Mouse (Mus musculus) liver, embryonic 15.5 days (tissue): ENCODE data around the gene Gm10401. TPM values are rescaled to one million over a fixed set of nuclear protein-coding genes. Genes with fewer than 3 reads are reported as not detected.

Source experiments
- ATAC-seq: fragments of 200-750 bp; cut with Nextera tagmentation; 2 replicates; pipeline ENCODE4 v1.8.0; 2017; ENCODE audit warnings: moderate number of reproducible peaks, mild to moderate bottlenecking, moderate library complexity; ENCODE audit not compliant: insufficient read depth
- H3K27ac ChIP-seq: fragments of 300-500 bp; sonication (generic); replicated peaks from 2 replicates; pipeline ENCODE4 v1.5.1; 2015; ENCODE audit warnings: mild to moderate bottlenecking, inconsistent platforms
- H3K27me3 ChIP-seq: fragments of 300-500 bp; sonication (generic); 2 replicates; pipeline ENCODE4 v1.6.1; 2015; ENCODE audit warnings: mild to moderate bottlenecking, inconsistent platforms
- H3K36me3 ChIP-seq: fragments of 300-500 bp; sonication (generic); replicated peaks from 2 replicates; pipeline ENCODE4 v1.6.1; 2015; ENCODE audit warnings: moderate library complexity, mild to moderate bottlenecking, inconsistent platforms
- H3K4me1 ChIP-seq: fragments of 300-500 bp; sonication (generic); replicated peaks from 2 replicates; pipeline ENCODE4 v1.6.1; 2015; ENCODE audit warnings: inconsistent platforms
- H3K4me2 ChIP-seq: fragments of 300-500 bp; sonication (generic); 2 replicates; pipeline ENCODE4 v1.6.1; 2015; ENCODE audit warnings: moderate library complexity, mild to moderate bottlenecking, inconsistent platforms
- H3K4me3 ChIP-seq: fragments of 300-500 bp; sonication (generic); replicated peaks from 2 replicates; pipeline ENCODE4 v1.5.1; 2015; ENCODE audit warnings: mild to moderate bottlenecking, inconsistent platforms
- H3K9ac ChIP-seq: fragments of 300-500 bp; sonication (generic); 2 replicates; pipeline ENCODE4 v1.6.1; 2015; ENCODE audit warnings: moderate library complexity, mild to moderate bottlenecking, inconsistent platforms
- H3K9me3 ChIP-seq: fragments of 300-500 bp; sonication (generic); replicated peaks from 2 replicates; pipeline ENCODE4 v1.6.1; 2016; ENCODE audit warnings: inconsistent platforms
- WGBS: fragments of 180-500 bp; shearing (Covaris S2); methylation state at CpG from one replicate; pipeline ENCODE4 v1.1.7; 2015; ENCODE audit warnings: mixed read lengths; ENCODE audit not compliant: insufficient replicate concordance; 5-methylcytosine and 5-hydroxymethylcytosine counted together
- polyA plus RNA-seq: library from polyadenylated mRNA; unstranded; fragments of >200 nt; fragmentation: Nextera tagmentation; extraction: Ambion mirVana; gene quantifications from 2 replicates; pipeline ENCODE4 v1.2.1, GENCODE M21; 2015

Gene Gm10401
- polyA plus RNA-seq, 1 experiment from 2014 or later: 7.9 TPM

- peak; percentile 34 for ATAC-seq
- no peaks in the 10 kb centered on the region for H3K9me3 ChIP-seq
- H3K9ac ChIP-seq: peak overlapping the region; percentile 22; the same call in 1 of the 2 replicates
- peak overlapping the region; percentile 96 for H3K27ac ChIP-seq
- peak overlapping the region; percentile 62 for H3K4me2 ChIP-seq
- no peaks in the 10 kb centered on the region for H3K27me3 ChIP-seq
- peaks cover 95% of the 10 kb centered on the region for H3K4me1 ChIP-seq
- H3K36me3 ChIP-seq: peaks cover 19% of the 10 kb centered on the region
- no peak overlapping the region for H3K4me3 ChIP-seq
- 73% methylated on average over 2 of the region's 2 CpGs for whole genome bisulfite sequencing
Measured at GRCm38 (mm10) chr5:115070457-115070856, 27.6 kb downstream of the Gm10401 start.

- H3K27ac ChIP-seq: peak overlapping the region; percentile 96
- H3K9me3 ChIP-seq: no peaks in the 10 kb centered on the region
- peaks cover 12% of the 10 kb centered on the region for H3K36me3 ChIP-seq
- peak overlapping the region; percentile 61; the same call in 1 of the 2 replicates for H3K4me2 ChIP-seq
- no peak overlapping the region for H3K9ac ChIP-seq
- no peak overlapping the region for H3K4me3 ChIP-seq
- no peaks in the 10 kb centered on the region for H3K27me3 ChIP-seq
- peaks cover 91% of the 10 kb centered on the region for H3K4me1 ChIP-seq
- WGBS: 57% methylated on average over 3 of the region's 3 CpGs
- ATAC-seq: no peak
Measured at GRCm38 (mm10) chr5:115069611-115070010, 28.5 kb downstream of the Gm10401 start.

GRCm38 (mm10) chr5:115068671-115069421 lies 29.2 kb downstream of the Gm10401 start:
- H3K9ac ChIP-seq: peak overlapping the region; percentile 39
- peak; percentile 64 for ATAC-seq
- no peaks in the 10 kb centered on the region for H3K9me3 ChIP-seq
- H3K4me3 ChIP-seq: peak overlapping the region; percentile 16
- peaks cover 18% of the 10 kb centered on the region for H3K36me3 ChIP-seq
- H3K4me2 ChIP-seq: peak overlapping the region; percentile 61
- WGBS: 33% methylated on average over 11 of the region's 11 CpGs
- H3K27me3 ChIP-seq: no peaks in the 10 kb centered on the region
- H3K4me1 ChIP-seq: peaks cover 83% of the 10 kb centered on the region
- H3K27ac ChIP-seq: peak overlapping the region; percentile 96

GRCm38 (mm10) chr5:115066245-115066644 lies 31.9 kb downstream of the Gm10401 start:
- Histone ChIP-seq H3K4me1 (peaks cover 74% of the 10 kb centered on the region), H3K9me3 (no peaks in the 10 kb centered on the region), H3K36me3 (peaks cover 40% of the 10 kb centered on the region), H3K9ac (no peak overlapping the region), H3K4me3 (no peak overlapping the region), H3K27me3 (no peaks in the 10 kb centered on the region), H3K4me2 (no peak overlapping the region), H3K27ac (no peak overlapping the region)
- ATAC-seq: no peak
- 39% methylated on average over 4 of the region's 4 CpGs for WGBS

- H3K9me3 ChIP-seq: no peaks in the 10 kb centered on the region
- WGBS: 84% methylated on average over 7 of the region's 7 CpGs
- no peaks in the 10 kb centered on the region for H3K27me3 ChIP-seq
- ATAC-seq: no peak
- H3K36me3 ChIP-seq: peaks cover 40% of the 10 kb centered on the region
- H3K27ac ChIP-seq: 0 out of 2 replicates have a peak overlapping the region, but pooled peaks have one; percentile 2
- peaks cover 75% of the 10 kb centered on the region for H3K4me1 ChIP-seq
- no peak overlapping the region for H3K4me2 ChIP-seq
- no peak overlapping the region for H3K9ac ChIP-seq
- H3K4me3 ChIP-seq: no peak overlapping the region
Measured at GRCm38 (mm10) chr5:115063391-115063790, 34.7 kb downstream of the Gm10401 start.

GRCm38 (mm10) chr5:115062566-115062965 lies 35.5 kb downstream of the Gm10401 start:
- Histone ChIP-seq H3K4me1 (peaks cover 76% of the 10 kb centered on the region), H3K36me3 (peaks cover 40% of the 10 kb centered on the region), H3K4me2 (no peak overlapping the region), H3K9me3 (no peaks in the 10 kb centered on the region), H3K9ac (no peak overlapping the region), H3K27me3 (no peaks in the 10 kb centered on the region), H3K4me3 (no peak overlapping the region), H3K27ac (no peak overlapping the region)
- ATAC-seq: no peak
- WGBS: 44% methylated on average over 1 of the region's 1 CpGs

- Histone ChIP-seq H3K27me3 (no peaks in the 10 kb centered on the region), H3K4me1 (peaks cover 78% of the 10 kb centered on the region), H3K9me3 (no peaks in the 10 kb centered on the region), H3K36me3 (peaks cover 33% of the 10 kb centered on the region), H3K4me2 (no peak overlapping the region), H3K27ac (peak overlapping the region; percentile 85), H3K9ac (no peak overlapping the region), H3K4me3 (no peak overlapping the region)
- 26% methylated on average over 3 of the region's 3 CpGs for WGBS
- ATAC-seq: no peak
Measured at GRCm38 (mm10) chr5:115060977-115061376, 37.1 kb downstream of the Gm10401 start.

GRCm38 (mm10) chr5:115060067-115060695 lies 37.9 kb downstream of the Gm10401 start:
- Histone ChIP-seq H3K36me3 (peaks cover 29% of the 10 kb centered on the region), H3K9ac (0 out of 2 replicates have a peak overlapping the region, but pooled peaks have one; percentile 11), H3K9me3 (no peaks in the 10 kb centered on the region), H3K4me3 (no peak overlapping the region), H3K4me2 (0 out of 2 replicates have a peak overlapping the region, but pooled peaks have one; percentile 1), H3K4me1 (peaks cover 78% of the 10 kb centered on the region), H3K27ac (peak overlapping the region; percentile 85), H3K27me3 (no peaks in the 10 kb centered on the region)
- no peak for ATAC-seq
- WGBS: 70% methylated on average over 8 of the region's 8 CpGs

GRCm38 (mm10) chr5:115058584-115059297 lies 39.4 kb downstream of the Gm10401 start:
- H3K4me1 ChIP-seq: peaks cover 92% of the 10 kb centered on the region
- H3K9ac ChIP-seq: peak overlapping the region; percentile 13
- peak overlapping the region; percentile 56 for H3K4me2 ChIP-seq
- H3K27me3 ChIP-seq: no peaks in the 10 kb centered on the region
- peak; percentile 77 for ATAC-seq
- WGBS: 14% methylated on average over 7 of the region's 7 CpGs
- peaks cover 21% of the 10 kb centered on the region for H3K36me3 ChIP-seq
- H3K4me3 ChIP-seq: peak overlapping the region; percentile 6
- H3K9me3 ChIP-seq: no peaks in the 10 kb centered on the region
- H3K27ac ChIP-seq: peak overlapping the region; percentile 85

GRCm38 (mm10) chr5:115057153-115057552 lies 40.9 kb downstream of the Gm10401 start:
- no peak overlapping the region for H3K9ac ChIP-seq
- H3K4me3 ChIP-seq: no peak overlapping the region
- peaks cover 8% of the 10 kb centered on the region for H3K36me3 ChIP-seq
- no peaks in the 10 kb centered on the region for H3K9me3 ChIP-seq
- 23% methylated on average over 4 of the region's 4 CpGs for WGBS
- ATAC-seq: peak; percentile 63
- no peaks in the 10 kb centered on the region for H3K27me3 ChIP-seq
- peaks cover 98% of the 10 kb centered on the region for H3K4me1 ChIP-seq
- peak overlapping the region; percentile 25 for H3K4me2 ChIP-seq
- peak overlapping the region; percentile 85 for H3K27ac ChIP-seq

GRCm38 (mm10) chr5:115055418-115055817 lies 42.7 kb downstream of the Gm10401 start:
- Histone ChIP-seq H3K4me2 (peak overlapping the region; percentile 39), H3K9ac (0 out of 2 replicates have a peak overlapping the region, but pooled peaks have one; percentile 14), H3K4me3 (no peak overlapping the region), H3K27ac (peak overlapping the region; percentile 85), H3K4me1 (peaks cover 98% of the 10 kb centered on the region), H3K27me3 (no peaks in the 10 kb centered on the region), H3K9me3 (no peaks in the 10 kb centered on the region), H3K36me3 (no peaks in the 10 kb centered on the region)
- WGBS: 13% methylated on average over 6 of the region's 6 CpGs
- ATAC-seq: peak; percentile 69
